Mouse (Mus musculus): ENCODE data around the gene Matk. TPM values are rescaled to one million over a fixed set of nuclear protein-coding genes. Genes with fewer than 3 reads are reported as not detected.

The Matk gene
- polyA plus RNA-seq, 2 experiments = 1.1 to 1.6 TPM

- Histone ChIP-seq H3K27me3 (ENCODE audit: control insufficient read depth, insufficient read depth, low read length) (peaks cover 24% of the 10 kb centered on the region), H3K4me1 (replicated peaks; ENCODE audit: control insufficient read depth in 2 of 2, insufficient read depth in 2 of 2, low read length in 1 of 2) (peaks cover 5 to 8% of the 10 kb centered on the region in 2 experiments; a peak in 2 of 4 replicates), H3K27ac (no peak overlapping the region), H3K4me3 (ENCODE audit: insufficient read depth in 1 of 2, low read depth in 2 of 2, low read length in 2 of 2) (no peak overlapping the region), H3K36me3 (replicated peaks; ENCODE audit: control insufficient read depth, insufficient read depth, low read depth) (no peaks in the 10 kb centered on the region), H3K9ac (replicated peaks) (no peak overlapping the region), H3K9me3 (ENCODE audit: control insufficient read depth, low read length) (no peaks in the 10 kb centered on the region), H3K4me2 (ENCODE audit: low read depth) (no peak overlapping the region)
- DNase-seq (ENCODE audit: low read depth in 3 of 3, low spot score in 3 of 3) (no peak), ATAC-seq (ENCODE audit: insufficient read depth) (no peak)
- no peak for TF ChIP-seq CTCF (IDR thresholded peaks at IDR 0.05; ENCODE audit: low read depth)
- TF ChIP-seq EP300 (IDR thresholded peaks at IDR 0.05; ENCODE audit: low read depth) = no peak
- 16% methylated on average over 17 of the region's 17 CpGs for WGBS (ENCODE audit: insufficient replicate concordance)
Observed at GRCm38 (mm10) chr10:81284719-81285118, 32.0 kb downstream of the Matk start.

- Histone ChIP-seq H3K9ac (replicated peaks) (peak overlapping the region; percentile 21), H3K4me2 (ENCODE audit: low read depth) (peak overlapping the region; percentile 64), H3K4me3 (ENCODE audit: insufficient read depth in 1 of 2, low read depth in 2 of 2, low read length in 2 of 2) (peak overlapping the region; percentile 35 to 58), H3K27me3 (ENCODE audit: control insufficient read depth, insufficient read depth, low read length) (peaks cover 24% of the 10 kb centered on the region), H3K27ac (no peak overlapping the region), H3K9me3 (ENCODE audit: control insufficient read depth, low read length) (no peaks in the 10 kb centered on the region), H3K36me3 (replicated peaks; ENCODE audit: control insufficient read depth, insufficient read depth, low read depth) (no peaks in the 10 kb centered on the region), H3K4me1 (replicated peaks; ENCODE audit: control insufficient read depth in 2 of 2, insufficient read depth in 2 of 2, low read length in 1 of 2) (peaks cover 5 to 8% of the 10 kb centered on the region in 2 experiments; a peak in 2 of 4 replicates)
- 2% methylated on average over 54 of the region's 54 CpGs for WGBS (ENCODE audit: insufficient replicate concordance)
- DNase-seq (ENCODE audit: low read depth in 3 of 3, low spot score in 3 of 3) = peak; percentile 66 to 73 (median 72)
- ATAC-seq (ENCODE audit: insufficient read depth) = peak; percentile 73
- TF ChIP-seq CTCF (IDR thresholded peaks at IDR 0.05; ENCODE audit: low read depth) (no peak), EP300 (IDR thresholded peaks at IDR 0.05; ENCODE audit: low read depth) (peak; percentile 40; the same call in 1 of the 2 replicates)
Observed at GRCm38 (mm10) chr10:81285694-81286450, 33.1 kb downstream of the Matk start.

GRCm38 (mm10) chr10:81286586-81286985, 33.9 kb downstream of the Matk start:
- ATAC-seq (ENCODE audit: insufficient read depth) = no peak
- H3K27ac ChIP-seq = no peak overlapping the region
- H3K4me2 ChIP-seq (ENCODE audit: low read depth) = peak overlapping the region; percentile 64
- no peaks in the 10 kb centered on the region for H3K36me3 ChIP-seq (replicated peaks; ENCODE audit: control insufficient read depth, insufficient read depth, low read depth)
- 31% methylated on average over 6 of the region's 6 CpGs for WGBS (ENCODE audit: insufficient replicate concordance)
- no peak overlapping the region for H3K9ac ChIP-seq (replicated peaks)
- H3K4me3 ChIP-seq (ENCODE audit: insufficient read depth in 1 of 2, low read depth in 2 of 2, low read length in 2 of 2) = no peak overlapping the region
- H3K9me3 ChIP-seq (ENCODE audit: control insufficient read depth, low read length) = no peaks in the 10 kb centered on the region
- no peak for DNase-seq (ENCODE audit: low read depth in 3 of 3, low spot score in 3 of 3)
- H3K27me3 ChIP-seq (ENCODE audit: control insufficient read depth, insufficient read depth, low read length) = peaks cover 21% of the 10 kb centered on the region
- peaks cover 7 to 13% of the 10 kb centered on the region in 2 experiments; a peak in 2 of 4 replicates for H3K4me1 ChIP-seq (replicated peaks; ENCODE audit: control insufficient read depth in 2 of 2, insufficient read depth in 2 of 2, low read length in 1 of 2)
- TF ChIP-seq CTCF (IDR thresholded peaks at IDR 0.05; ENCODE audit: low read depth) (no peak), EP300 (IDR thresholded peaks at IDR 0.05; ENCODE audit: low read depth) (no peak)

- Histone ChIP-seq H3K9me3 (ENCODE audit: control insufficient read depth, low read length) (no peaks in the 10 kb centered on the region), H3K27ac (no peak overlapping the region), H3K36me3 (replicated peaks; ENCODE audit: control insufficient read depth, insufficient read depth, low read depth) (no peaks in the 10 kb centered on the region), H3K4me2 (ENCODE audit: low read depth) (no peak overlapping the region), H3K4me3 (ENCODE audit: insufficient read depth in 1 of 2, low read depth in 2 of 2, low read length in 2 of 2) (no peak overlapping the region), H3K9ac (replicated peaks) (no peak overlapping the region), H3K4me1 (replicated peaks; ENCODE audit: control insufficient read depth in 2 of 2, insufficient read depth in 2 of 2, low read length in 1 of 2) (peaks cover 10 to 20% of the 10 kb centered on the region in 2 experiments; a peak in 3 of 4 replicates), H3K27me3 (ENCODE audit: control insufficient read depth, insufficient read depth, low read length) (peaks cover 21% of the 10 kb centered on the region)
- 57% methylated on average over 8 of the region's 8 CpGs for WGBS (ENCODE audit: insufficient replicate concordance)
- TF ChIP-seq CTCF (IDR thresholded peaks at IDR 0.05; ENCODE audit: low read depth) = peak; percentile 99
- TF ChIP-seq EP300 (IDR thresholded peaks at IDR 0.05; ENCODE audit: low read depth) = no peak
- ATAC-seq (ENCODE audit: insufficient read depth) = no peak
- DNase-seq (ENCODE audit: low read depth in 3 of 3, low spot score in 3 of 3) = peak; percentile 49 to 62 (median 51)
Observed at GRCm38 (mm10) chr10:81287513-81288157, 34.9 kb downstream of the Matk start.

GRCm38 (mm10) chr10:81288601-81289000, 35.9 kb downstream of the Matk start:
- no peaks in the 10 kb centered on the region for H3K36me3 ChIP-seq (replicated peaks; ENCODE audit: control insufficient read depth, insufficient read depth, low read depth)
- no peaks in the 10 kb centered on the region for H3K9me3 ChIP-seq (ENCODE audit: control insufficient read depth, low read length)
- ATAC-seq (ENCODE audit: insufficient read depth) (no peak), DNase-seq (ENCODE audit: low read depth in 3 of 3, low spot score in 3 of 3) (no peak)
- WGBS (ENCODE audit: insufficient replicate concordance) = 21% methylated on average over 6 of the region's 6 CpGs
- no peak overlapping the region for H3K4me2 ChIP-seq (ENCODE audit: low read depth)
- H3K27me3 ChIP-seq (ENCODE audit: control insufficient read depth, insufficient read depth, low read length) = peaks cover 21% of the 10 kb centered on the region
- peak; percentile 80 for TF ChIP-seq CTCF (IDR thresholded peaks at IDR 0.05; ENCODE audit: low read depth)
- TF ChIP-seq EP300 (IDR thresholded peaks at IDR 0.05; ENCODE audit: low read depth) = no peak
- no peak overlapping the region for H3K27ac ChIP-seq
- no peak overlapping the region for H3K9ac ChIP-seq (replicated peaks)
- H3K4me1 ChIP-seq (replicated peaks; ENCODE audit: control insufficient read depth in 2 of 2, insufficient read depth in 2 of 2, low read length in 1 of 2) = peaks cover 10 to 20% of the 10 kb centered on the region in 2 experiments; a peak in 3 of 4 replicates
- no peak overlapping the region for H3K4me3 ChIP-seq (ENCODE audit: insufficient read depth in 1 of 2, low read depth in 2 of 2, low read length in 2 of 2)
